Mouse (Mus musculus): ENCODE results near the gene Psmc5.

GRCm38 (mm10) chr11:106249326-106249725, 6.6 kb upstream of the Psmc5 start:
- TF ChIP-seq POLR2A (IDR thresholded peaks at IDR 0.05; ENCODE audit: borderline replicate concordance, low read depth, low read length), result no peak
- no peak for TF ChIP-seq CTCF (IDR thresholded peaks at IDR 0.05; ENCODE audit: low read depth, low read length)
